Mouse (Mus musculus) stomach, postnatal 0 days (tissue): ENCODE measurements around the gene Cep295nl. TPM values are rescaled to one million over a fixed set of nuclear protein-coding genes. Genes with fewer than 3 reads are reported as not detected.
"Not testable (repeated sequence)": the region's sequence is repeated elsewhere in the genome, so short reads cannot be mapped to it uniquely, and the experiment has no call there.

Experiments used
- ATAC-seq: fragments of 200-750 bp; cut with Nextera tagmentation; 2 replicates; pipeline ENCODE4 v1.8.0; 2017; ENCODE audit not compliant: low FRiP score, low TSS enrichment
- DNase-seq: peaks from one replicate; pipeline ENCODE4 v3.0.0-alpha.2; 2016; ENCODE audit warnings: low spot score
- H3K27ac ChIP-seq: fragments of 300-500 bp; sonication (generic); replicated peaks from 2 replicates; pipeline ENCODE4 v1.5.1; 2014; ENCODE audit warnings: mild to moderate bottlenecking, control low read depth
- H3K27me3 ChIP-seq: fragments of 300-500 bp; sonication (generic); 2 replicates; pipeline ENCODE4 v1.6.1; 2014; ENCODE audit warnings: low read length; ENCODE audit not compliant: control insufficient read depth, insufficient read depth
- H3K36me3 ChIP-seq: fragments of 300-500 bp; sonication (generic); 2 replicates; pipeline ENCODE4 v1.6.1; 2014; ENCODE audit warnings: low read length, mixed read lengths; ENCODE audit not compliant: control insufficient read depth, insufficient read depth
- H3K4me1 ChIP-seq: fragments of 300-500 bp; sonication (generic); replicated peaks from 2 replicates; pipeline ENCODE4 v1.6.1; 2014; ENCODE audit warnings: antibody characterized with exemption; ENCODE audit not compliant: control insufficient read depth, insufficient read depth
- H3K4me2 ChIP-seq: fragments of 300-500 bp; sonication (generic); replicated peaks from 2 replicates; pipeline ENCODE4 v1.6.1; 2014; ENCODE audit warnings: low read depth, mild to moderate bottlenecking, control low read depth, moderate library complexity
- H3K4me3 ChIP-seq: fragments of 300-500 bp; sonication (generic); 2 replicates; pipeline ENCODE4 v1.5.1; 2014; ENCODE audit warnings: low read depth, low read length, control low read depth
- H3K9ac ChIP-seq: fragments of 300-500 bp; sonication (generic); 2 replicates; pipeline ENCODE4 v1.6.1; 2014; ENCODE audit warnings: mild to moderate bottlenecking, low read length, control low read depth, mixed read lengths
- H3K9me3 ChIP-seq: fragments of 300-500 bp; sonication (generic); 2 replicates; pipeline ENCODE4 v1.6.1; 2016; ENCODE audit warnings: low read length; ENCODE audit not compliant: control insufficient read depth
- CTCF ChIP-seq: IDR thresholded peaks from 2 replicates; pipeline ENCODE4 v1.5.1; 2016; ENCODE audit warnings: antibody characterized with exemption, low read depth, mild to moderate bottlenecking, moderate library complexity
- EP300 ChIP-seq: optimal IDR thresholded peaks from 2 replicates; pipeline ENCODE3; 2016; ENCODE audit warnings: antibody characterized with exemption
- WGBS: fragments of 180-500 bp; shearing (Covaris S2); extraction: QIAGEN DNeasy Blood & Tissue Kit; methylation state at CpG from one replicate; pipeline ENCODE4 v1.1.7; 2014; 5-methylcytosine and 5-hydroxymethylcytosine counted together
- polyA plus RNA-seq: library from polyadenylated mRNA; unstranded; fragments of >200 nt; fragmentation: Nextera tagmentation; extraction: Ambion mirVana; gene quantifications from 2 replicates; pipeline ENCODE4 v1.2.1, GENCODE M21; 2015

Gene Cep295nl
- polyA plus RNA-seq, 1 experiment from 2014 or later, result 0.53 TPM

DNA sequence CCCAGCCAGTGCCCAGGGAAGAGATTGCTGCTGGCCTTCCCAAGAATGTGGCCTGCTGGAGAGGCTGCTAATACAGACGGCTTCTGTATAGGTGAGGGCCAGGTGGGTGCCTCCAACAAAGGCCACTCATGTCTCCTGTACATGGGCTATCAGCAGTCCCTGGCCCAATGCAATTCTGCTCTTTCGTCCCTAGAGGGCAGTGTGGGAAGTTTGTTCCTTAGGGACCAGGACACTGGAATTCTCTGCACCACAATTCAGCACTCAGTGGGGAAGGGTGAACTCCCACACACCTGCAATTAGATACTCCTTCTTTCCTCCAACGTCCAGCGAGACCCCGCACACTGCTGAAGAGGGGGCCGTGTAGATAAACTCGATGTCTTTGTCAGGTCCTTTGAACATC is 25.2 kb downstream of the Cep295nl start:
- no peaks in the 10 kb centered on the region for H3K9me3 ChIP-seq
- H3K9ac ChIP-seq, result no peak overlapping the region
- no peaks in the 10 kb centered on the region for H3K4me1 ChIP-seq
- peak; percentile 43; the same call in 1 of the 2 replicates for ATAC-seq
- no peak overlapping the region for H3K4me3 ChIP-seq
- no peak overlapping the region for H3K27ac ChIP-seq
- H3K36me3 ChIP-seq, result peaks cover 6% of the 10 kb centered on the region; the same call in 1 of the 2 replicates
- H3K27me3 ChIP-seq, result no peaks in the 10 kb centered on the region
- 21% methylated on average over 7 of the region's 7 CpGs for WGBS
- peak; percentile 52 for DNase-seq
- no peak overlapping the region for H3K4me2 ChIP-seq
- no peak for TF ChIP-seq EP300
- peak; percentile 90 for TF ChIP-seq CTCF

DNA sequence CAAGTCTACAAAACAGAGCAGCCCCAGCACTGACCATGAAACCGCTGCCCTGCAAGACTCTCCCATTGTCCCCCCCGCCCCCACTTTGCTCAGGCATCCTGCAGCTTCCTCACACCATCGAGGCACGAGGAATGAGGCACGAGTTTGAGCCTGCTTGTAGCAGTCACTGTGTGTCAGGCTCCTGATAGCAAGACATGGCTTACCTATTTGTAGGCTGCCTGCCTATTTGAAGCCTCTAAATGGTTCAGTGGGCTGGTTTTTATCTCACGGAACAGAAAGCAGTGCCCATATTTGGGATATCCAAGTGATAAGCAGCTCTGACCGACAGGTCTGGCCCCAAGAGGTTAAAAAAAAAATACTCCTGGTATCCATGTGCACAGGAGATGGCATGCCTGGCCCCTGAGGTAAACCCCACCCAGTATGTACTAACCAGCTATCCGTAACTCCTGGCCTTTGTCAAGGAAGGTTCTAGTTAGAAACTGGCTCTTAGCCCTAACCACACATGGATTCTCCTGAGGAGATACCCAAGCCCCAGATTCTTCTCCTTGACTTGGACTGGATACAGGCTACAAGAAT is 26.0 kb downstream of the Cep295nl start:
- WGBS, result 76% methylated on average over 8 of the region's 8 CpGs
- Histone ChIP-seq H3K27me3 (no peaks in the 10 kb centered on the region), H3K9ac (no peak overlapping the region), H3K36me3 (peaks cover 8% of the 10 kb centered on the region; the same call in 1 of the 2 replicates), H3K4me3 (no peak overlapping the region), H3K4me1 (no peaks in the 10 kb centered on the region), H3K4me2 (no peak overlapping the region), H3K9me3 (no peaks in the 10 kb centered on the region), H3K27ac (no peak overlapping the region)
- TF ChIP-seq CTCF (no peak), EP300 (no peak)
- ATAC-seq, result no peak
- no peak for DNase-seq

DNA sequence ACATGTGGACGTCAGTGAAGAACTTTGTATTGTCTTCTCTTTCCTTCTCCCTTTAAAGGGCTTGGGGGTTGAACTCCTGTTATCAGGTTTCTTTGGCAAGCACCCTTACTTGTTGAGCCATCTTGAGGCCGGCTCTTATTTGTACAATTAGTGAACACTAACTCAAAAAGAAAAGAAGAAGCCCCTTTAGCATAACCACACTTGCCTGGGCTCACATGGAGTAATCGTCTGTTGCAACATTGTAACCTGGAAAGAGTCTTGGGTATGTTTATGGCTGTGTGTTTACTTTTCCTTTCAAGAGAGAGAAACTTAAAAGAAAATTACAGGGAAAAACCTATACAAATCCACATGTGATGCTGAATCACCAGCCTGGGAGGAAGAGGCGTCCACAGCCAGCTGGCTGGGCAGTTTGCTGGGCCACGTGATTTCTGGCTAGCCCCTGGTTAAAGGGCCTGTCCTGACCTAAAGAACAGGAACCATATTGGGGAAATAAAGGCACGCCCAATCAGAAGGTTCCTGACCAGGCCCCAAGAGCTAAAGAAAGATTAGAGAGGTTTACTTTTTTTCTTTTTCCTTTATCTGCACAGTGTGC is 30.1 kb downstream of the Cep295nl start:
- no peaks in the 10 kb centered on the region for H3K27me3 ChIP-seq
- ATAC-seq (no peak), DNase-seq (no peak)
- H3K27ac ChIP-seq, result no peak overlapping the region
- no peaks in the 10 kb centered on the region for H3K4me1 ChIP-seq
- H3K36me3 ChIP-seq, result peaks cover 12% of the 10 kb centered on the region
- H3K4me3 ChIP-seq, result no peak overlapping the region
- H3K4me2 ChIP-seq, result no peak overlapping the region
- no peak overlapping the region for H3K9ac ChIP-seq
- no peaks in the 10 kb centered on the region for H3K9me3 ChIP-seq
- no peak for TF ChIP-seq CTCF
- TF ChIP-seq EP300, result no peak
- 62% methylated on average over 6 of the region's 6 CpGs for WGBS

DNA sequence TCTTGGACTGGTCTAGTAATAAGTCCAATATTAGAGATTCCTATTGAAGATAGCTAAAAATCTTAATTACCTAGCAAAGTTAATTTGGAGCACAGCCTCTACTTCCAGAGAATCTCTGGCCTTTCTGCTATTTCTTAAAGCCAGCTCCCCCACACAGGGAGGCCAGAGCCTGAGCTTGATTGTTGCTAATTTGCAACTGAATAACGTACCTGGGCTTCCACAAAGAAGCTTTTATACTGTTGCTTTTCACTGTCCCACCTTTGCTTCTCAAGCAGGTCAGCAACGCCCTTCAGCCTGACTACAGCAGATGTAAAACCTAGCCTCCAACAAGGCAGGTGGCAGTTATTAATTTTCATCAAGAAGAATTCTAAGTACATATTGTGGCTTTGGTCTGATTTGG is 34.3 kb downstream of the Cep295nl start:
- H3K4me1 ChIP-seq, DNase-seq, H3K27me3 ChIP-seq, H3K9ac ChIP-seq, H3K27ac ChIP-seq, ATAC-seq, H3K4me2 ChIP-seq, H3K4me3 ChIP-seq, H3K9me3 ChIP-seq, H3K36me3 ChIP-seq: not testable (repeated sequence)
- 89% methylated on average over 2 of the region's 2 CpGs for WGBS

DNA sequence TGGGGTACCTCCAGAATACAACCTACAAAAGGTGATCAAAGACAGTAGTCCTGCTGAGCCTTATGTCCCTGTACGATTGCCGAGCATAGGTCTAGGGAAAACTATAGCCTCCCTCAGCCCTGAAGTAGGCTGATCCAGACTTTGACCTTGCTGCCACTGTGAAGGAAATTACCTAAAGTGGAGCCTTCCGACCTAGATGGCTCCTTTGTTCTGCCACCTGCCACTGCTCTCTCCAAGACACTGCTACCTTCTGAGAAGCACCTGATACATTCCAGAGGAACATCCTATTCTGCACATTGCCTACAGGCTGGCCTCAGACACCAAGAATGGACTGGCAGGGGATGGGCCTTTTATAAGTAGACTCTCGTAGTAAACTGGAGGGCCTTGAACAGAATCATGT is 38.3 kb downstream of the Cep295nl start:
- H3K4me2 ChIP-seq, H3K4me3 ChIP-seq, H3K4me1 ChIP-seq, DNase-seq, ATAC-seq, H3K9me3 ChIP-seq, H3K27me3 ChIP-seq, H3K9ac ChIP-seq, H3K36me3 ChIP-seq, H3K27ac ChIP-seq: not testable (repeated sequence)
- 86% methylated on average over 4 of the region's 4 CpGs for WGBS

DNA sequence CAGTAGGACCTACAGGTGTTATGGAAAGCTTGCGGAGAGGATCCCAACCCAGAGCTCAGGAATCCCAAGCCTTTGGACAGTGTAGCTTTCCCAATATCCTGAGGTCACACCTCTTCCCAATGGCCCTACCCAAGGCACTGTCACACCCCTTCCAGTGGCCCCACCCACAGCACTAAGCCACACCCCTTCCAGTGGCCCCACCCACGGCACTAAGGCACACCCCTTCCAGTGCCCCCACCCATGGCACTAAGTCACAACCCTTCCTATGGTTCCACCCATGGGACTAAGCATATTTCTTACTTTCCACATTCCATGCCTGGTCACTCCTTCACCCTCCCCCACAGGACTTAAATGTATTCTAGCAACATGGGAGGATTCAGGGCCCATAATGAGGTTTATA is 43.5 kb downstream of the Cep295nl start:
- H3K9ac ChIP-seq, result no peak overlapping the region
- no peak overlapping the region for H3K27ac ChIP-seq
- no peaks in the 10 kb centered on the region for H3K4me1 ChIP-seq
- TF ChIP-seq EP300 (no peak), CTCF (no peak)
- no peaks in the 10 kb centered on the region for H3K27me3 ChIP-seq
- H3K36me3 ChIP-seq, result 0 out of 2 replicates have a peak, but pooled peaks cover 6% of the 10 kb centered on the region
- WGBS, result 78% methylated on average over 2 of the region's 2 CpGs
- H3K4me3 ChIP-seq, result no peak overlapping the region
- no peaks in the 10 kb centered on the region for H3K9me3 ChIP-seq
- ATAC-seq, result peak; percentile 61
- H3K4me2 ChIP-seq, result no peak overlapping the region
- peak; percentile 42 for DNase-seq
